Mouse (Mus musculus): ENCODE data around the gene Cfap46. TPM values are rescaled to one million over a fixed set of nuclear protein-coding genes. Genes with fewer than 3 reads are reported as not detected.

Gene Cfap46
- polyA plus RNA-seq, 1 experiment, result 0.25 TPM

GRCm38 (mm10) chr7:139565998-139566397, 117.6 kb downstream of the Cfap46 start:
- TF ChIP-seq CTCF (conservative IDR thresholded peaks at IDR 0.05; ENCODE audit: insufficient read depth, insufficient read length, low read depth, low read length) (no peak), POLR2A (IDR thresholded peaks at IDR 0.05; ENCODE audit: low read depth, low read length) (no peak)
- no peak for DNase-seq

GRCm38 (mm10) chr7:139564161-139564560, 119.5 kb downstream of the Cfap46 start:
- DNase-seq, result no peak
- Histone ChIP-seq H3K36me3 (ENCODE audit: control insufficient read depth, insufficient read depth, low read length) (no peaks in the 10 kb centered on the region; the same call in 1 of the 2 replicates), H3K4me1 (ENCODE audit: control insufficient read depth, insufficient read depth, low read length) (no peaks in the 10 kb centered on the region), H3K27me3 (replicated peaks; ENCODE audit: control insufficient read depth, insufficient read depth, low read length) (no peaks in the 10 kb centered on the region), H3K27ac (ENCODE audit: insufficient read depth, low read depth, low read length) (no peak overlapping the region), H3K4me3 (ENCODE audit: insufficient read depth, low read depth, low read length) (no peak overlapping the region)
- no peak for TF ChIP-seq CTCF (conservative IDR thresholded peaks at IDR 0.05; ENCODE audit: insufficient read depth, insufficient read length, low read depth, low read length)
- TF ChIP-seq POLR2A (IDR thresholded peaks at IDR 0.05; ENCODE audit: low read depth, low read length), result no peak
- 90% methylated on average over 2 of the region's 2 CpGs for WGBS

More at GRCm38 (mm10) chr7:139565998-139566397, 117.6 kb downstream of the Cfap46 start:
- 77% methylated on average over 6 of the region's 6 CpGs for WGBS
- Histone ChIP-seq H3K4me1 (ENCODE audit: control insufficient read depth, insufficient read depth, low read length) (no peaks in the 10 kb centered on the region), H3K4me3 (ENCODE audit: insufficient read depth, low read depth, low read length) (no peak overlapping the region), H3K27ac (ENCODE audit: insufficient read depth, low read depth, low read length) (no peak overlapping the region), H3K36me3 (ENCODE audit: control insufficient read depth, insufficient read depth, low read length) (no peaks in the 10 kb centered on the region), H3K27me3 (replicated peaks; ENCODE audit: control insufficient read depth, insufficient read depth, low read length) (no peaks in the 10 kb centered on the region)

GRCm38 (mm10) chr7:139563425-139563824, 120.2 kb downstream of the Cfap46 start:
- H3K36me3 ChIP-seq (ENCODE audit: control insufficient read depth, insufficient read depth, low read length), result peaks cover 1% of the 10 kb centered on the region
- TF ChIP-seq POLR2A (IDR thresholded peaks at IDR 0.05; ENCODE audit: low read depth, low read length) (no peak), CTCF (conservative IDR thresholded peaks at IDR 0.05; ENCODE audit: insufficient read depth, insufficient read length, low read depth, low read length) (no peak)
- 95% methylated on average over 4 of the region's 4 CpGs for WGBS

GRCm38 (mm10) chr7:139559659-139560058, 124.0 kb downstream of the Cfap46 start:
- Histone ChIP-seq H3K27me3 (replicated peaks; ENCODE audit: control insufficient read depth, insufficient read depth, low read length) (no peaks in the 10 kb centered on the region), H3K36me3 (ENCODE audit: control insufficient read depth, insufficient read depth, low read length) (peaks cover 1% of the 10 kb centered on the region), H3K27ac (ENCODE audit: insufficient read depth, low read depth, low read length) (no peak overlapping the region), H3K4me1 (ENCODE audit: control insufficient read depth, insufficient read depth, low read length) (no peaks in the 10 kb centered on the region), H3K4me3 (ENCODE audit: insufficient read depth, low read depth, low read length) (no peak overlapping the region)
- no peak for TF ChIP-seq CTCF (conservative IDR thresholded peaks at IDR 0.05; ENCODE audit: insufficient read depth, insufficient read length, low read depth, low read length)
- no peak for TF ChIP-seq POLR2A (IDR thresholded peaks at IDR 0.05; ENCODE audit: low read depth, low read length)
- WGBS, result 58% methylated on average over 10 of the region's 10 CpGs
- DNase-seq, result peak; percentile 47

More at GRCm38 (mm10) chr7:139563425-139563824, 120.2 kb downstream of the Cfap46 start:
- Histone ChIP-seq H3K27me3 (replicated peaks; ENCODE audit: control insufficient read depth, insufficient read depth, low read length) (no peaks in the 10 kb centered on the region), H3K4me1 (ENCODE audit: control insufficient read depth, insufficient read depth, low read length) (no peaks in the 10 kb centered on the region), H3K27ac (ENCODE audit: insufficient read depth, low read depth, low read length) (no peak overlapping the region), H3K4me3 (ENCODE audit: insufficient read depth, low read depth, low read length) (no peak overlapping the region)
- DNase-seq, result no peak

GRCm38 (mm10) chr7:139556746-139557526, 126.7 kb downstream of the Cfap46 start:
- H3K36me3 ChIP-seq (ENCODE audit: control insufficient read depth, insufficient read depth, low read length), result peaks cover 1% of the 10 kb centered on the region
- H3K27ac ChIP-seq (ENCODE audit: insufficient read depth, low read depth, low read length), result no peak overlapping the region
- 57% methylated on average over 10 of the region's 10 CpGs for WGBS
- no peaks in the 10 kb centered on the region for H3K4me1 ChIP-seq (ENCODE audit: control insufficient read depth, insufficient read depth, low read length)
- H3K27me3 ChIP-seq (replicated peaks; ENCODE audit: control insufficient read depth, insufficient read depth, low read length), result no peaks in the 10 kb centered on the region
- TF ChIP-seq POLR2A (IDR thresholded peaks at IDR 0.05; ENCODE audit: low read depth, low read length), result no peak
- no peak for TF ChIP-seq CTCF (conservative IDR thresholded peaks at IDR 0.05; ENCODE audit: insufficient read depth, insufficient read length, low read depth, low read length)
- H3K4me3 ChIP-seq (ENCODE audit: insufficient read depth, low read depth, low read length), result no peak overlapping the region
- peak; percentile 8 for DNase-seq

- no peak for DNase-seq
- Histone ChIP-seq H3K27me3 (replicated peaks; ENCODE audit: control insufficient read depth, insufficient read depth, low read length) (no peaks in the 10 kb centered on the region), H3K4me1 (ENCODE audit: control insufficient read depth, insufficient read depth, low read length) (no peaks in the 10 kb centered on the region), H3K4me3 (ENCODE audit: insufficient read depth, low read depth, low read length) (no peak overlapping the region), H3K36me3 (ENCODE audit: control insufficient read depth, insufficient read depth, low read length) (peaks cover 1% of the 10 kb centered on the region), H3K27ac (ENCODE audit: insufficient read depth, low read depth, low read length) (no peak overlapping the region)
- 68% methylated on average over 5 of the region's 5 CpGs for WGBS
- TF ChIP-seq POLR2A (IDR thresholded peaks at IDR 0.05; ENCODE audit: low read depth, low read length) (no peak), CTCF (conservative IDR thresholded peaks at IDR 0.05; ENCODE audit: insufficient read depth, insufficient read length, low read depth, low read length) (no peak)
Observed at GRCm38 (mm10) chr7:139556331-139556730, 127.3 kb downstream of the Cfap46 start.

- H3K4me1 ChIP-seq (ENCODE audit: control insufficient read depth, insufficient read depth, low read length), result no peaks in the 10 kb centered on the region
- H3K27ac ChIP-seq (ENCODE audit: insufficient read depth, low read depth, low read length), result no peak overlapping the region
- peak; percentile 23 for DNase-seq
- H3K4me3 ChIP-seq (ENCODE audit: insufficient read depth, low read depth, low read length), result no peak overlapping the region
- 85% methylated on average over 2 of the region's 2 CpGs for WGBS
- no peaks in the 10 kb centered on the region for H3K27me3 ChIP-seq (replicated peaks; ENCODE audit: control insufficient read depth, insufficient read depth, low read length)
- no peak for TF ChIP-seq CTCF (conservative IDR thresholded peaks at IDR 0.05; ENCODE audit: insufficient read depth, insufficient read length, low read depth, low read length)
- TF ChIP-seq POLR2A (IDR thresholded peaks at IDR 0.05; ENCODE audit: low read depth, low read length), result no peak
- no peaks in the 10 kb centered on the region for H3K36me3 ChIP-seq (ENCODE audit: control insufficient read depth, insufficient read depth, low read length)
Observed at GRCm38 (mm10) chr7:139551519-139551918, 132.1 kb downstream of the Cfap46 start.

Other genes starting within 250 kb of the Cfap46 start
- gene Nkx6-2, start 101.0 kb downstream of the Cfap46 start, polyA plus RNA-seq (2012; rRNA removed), result 0.06 TPM in 1 of 2 replicates, not detected in the other
- 0.16 and 0.17 TPM in 2 replicates for gene Adgra1, start 150.4 kb upstream of the Cfap46 start, polyA plus RNA-seq (2012; rRNA removed)
- 0.02 TPM in 1 of 2 replicates, not detected in the other for gene Kndc1, start 210.9 kb upstream of the Cfap46 start, polyA plus RNA-seq (2012; rRNA removed)